Mouse (Mus musculus) embryonic facial prominence, embryonic 11.5 days (tissue): ENCODE data around the gene Olfr1042. TPM values are rescaled to one million over a fixed set of nuclear protein-coding genes. Genes with fewer than 3 reads are reported as not detected.

Experiments
- ATAC-seq: fragments of 200-750 bp; cut with Nextera tagmentation; replicated peaks from 2 replicates; pipeline ENCODE4 v1.8.0; 2017; ENCODE audit warnings: low read depth; ENCODE audit not compliant: insufficient number of reproducible peaks, low FRiP score, low TSS enrichment
- DNase-seq: peaks from one replicate; pipeline ENCODE4 v3.0.0-alpha.2; 2015; ENCODE audit warnings: low spot score
- H3K27ac ChIP-seq: fragments of 300-500 bp; sonication (generic); replicated peaks from 2 replicates; pipeline ENCODE4 v1.5.1; 2014; ENCODE audit warnings: mild to moderate bottlenecking, low read depth, low read length, control low read depth
- H3K27me3 ChIP-seq: fragments of 300-500 bp; sonication (generic); 2 replicates; pipeline ENCODE4 v1.6.1; 2014; ENCODE audit warnings: mild to moderate bottlenecking, low read length, moderate library complexity, mixed read lengths; ENCODE audit not compliant: control insufficient read depth, insufficient read depth
- H3K36me3 ChIP-seq: fragments of 300-500 bp; sonication (generic); replicated peaks from 2 replicates; pipeline ENCODE4 v1.6.1; 2014; ENCODE audit warnings: low read depth, mild to moderate bottlenecking, low read length, moderate library complexity, mixed read lengths; ENCODE audit not compliant: control insufficient read depth, insufficient read depth
- H3K4me1 ChIP-seq: fragments of 300-500 bp; sonication (generic); 2 replicates; pipeline ENCODE4 v1.6.1; 2014; ENCODE audit warnings: low read length, mixed read lengths; ENCODE audit not compliant: control insufficient read depth, insufficient read depth
- H3K4me2 ChIP-seq: fragments of 300-500 bp; sonication (generic); 2 replicates; pipeline ENCODE4 v1.6.1; 2014; ENCODE audit warnings: low read depth, mild to moderate bottlenecking, control low read depth, low read length, moderate library complexity
- H3K4me3 ChIP-seq: fragments of 300-500 bp; sonication (generic); 2 replicates; pipeline ENCODE4 v1.5.1; 2014; ENCODE audit warnings: low read depth, low read length, control low read depth
- H3K9ac ChIP-seq: fragments of 300-500 bp; sonication (generic); replicated peaks from 2 replicates; pipeline ENCODE4 v1.6.1; 2014; ENCODE audit warnings: mild to moderate bottlenecking, control low read depth, low read length
- H3K9me3 ChIP-seq: fragments of 300-500 bp; sonication (generic); replicated peaks from 2 replicates; pipeline ENCODE4 v1.6.1; 2016; ENCODE audit warnings: mild to moderate bottlenecking, low read length, inconsistent platforms, mixed read lengths; ENCODE audit not compliant: control insufficient read depth
- WGBS: fragments of 180-500 bp; shearing (Covaris S2); extraction: QIAGEN DNeasy Blood & Tissue Kit; methylation state at CpG from one replicate; pipeline ENCODE4 v1.1.7; 2014; 5-methylcytosine and 5-hydroxymethylcytosine counted together
- polyA plus RNA-seq: library from polyadenylated mRNA; unstranded; fragments of >200 nt; fragmentation: Nextera tagmentation; extraction: Ambion mirVana; gene quantifications from 2 replicates; pipeline ENCODE4 v1.2.1, GENCODE M21; 2014

The Olfr1042 gene
- polyA plus RNA-seq, 1 experiment from 2014 or later, result not detected

GRCm38 (mm10) chr2:86146632-86147031, 15.0 kb downstream of the Olfr1042 start, which contains the start of gene Olfr1040:
Gene Olfr1040, minus strand, starts transcription at chr2:86146732.
- DNase-seq (no peak), ATAC-seq (no peak)
- Histone ChIP-seq H3K9me3 (no peaks in the 10 kb centered on the region), H3K4me3 (no peak within 1 kb of the TSS), H3K9ac (no peak within 1 kb of the TSS), H3K4me2 (no peak within 1 kb of the TSS), H3K36me3 (no peaks in the 10 kb centered on the region), H3K4me1 (no peaks in the 10 kb centered on the region), H3K27ac (no peak within 1 kb of the TSS), H3K27me3 (no peaks in the 10 kb centered on the region)
- 86% methylated on average over 1 of the region's 1 CpGs for WGBS

DNA sequence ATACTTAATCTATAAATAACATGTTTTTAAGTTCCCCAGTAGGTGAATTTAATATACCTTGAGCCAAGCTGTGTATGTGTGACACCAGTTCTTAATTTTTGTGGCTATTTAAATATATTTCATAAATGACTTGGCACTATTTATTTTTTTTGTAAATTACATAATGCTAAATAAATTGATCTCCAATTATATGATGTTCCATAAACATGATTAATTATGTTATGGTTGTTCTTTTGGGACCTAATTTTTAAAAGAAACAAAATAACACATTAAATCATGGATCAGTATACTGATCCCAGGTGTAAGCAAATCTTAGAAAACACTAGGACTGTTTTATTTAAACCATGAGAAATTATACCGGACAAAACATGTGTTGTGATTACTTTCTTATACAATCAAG, 25.8 kb downstream of the Olfr1042 start, which contains the start of gene Olfr1039:
Gene Olfr1039 (minus strand): TSS at position 101 of the 400 bp plus-strand sequence.
- no peak for ATAC-seq
- Histone ChIP-seq H3K9ac (no peak within 1 kb of the TSS), H3K27ac (no peak within 1 kb of the TSS), H3K36me3 (no peaks in the 10 kb centered on the region), H3K4me3 (no peak within 1 kb of the TSS), H3K27me3 (no peaks in the 10 kb centered on the region), H3K4me1 (no peaks in the 10 kb centered on the region), H3K4me2 (no peak within 1 kb of the TSS), H3K9me3 (no peaks in the 10 kb centered on the region)
- WGBS, result 95% methylated on average over 1 of the region's 1 CpGs
- DNase-seq, result no peak

Other genes with a start within 250 kb of the Olfr1042 start
- gene Olfr1025-ps1, start 246.6 kb downstream of the Olfr1042 start, polyA plus RNA-seq, result not detected in 2 replicates
- 0.18 and 0.22 TPM in 2 replicates for gene Olfr1026, start 240.3 kb downstream of the Olfr1042 start, polyA plus RNA-seq
- gene Olfr1028, start 211.4 kb downstream of the Olfr1042 start, polyA plus RNA-seq, result not detected in 2 replicates
- gene Olfr1029, start 187.9 kb downstream of the Olfr1042 start, polyA plus RNA-seq, result not detected in 2 replicates
- not detected in 2 replicates for gene Olfr1030, start 182.6 kb downstream of the Olfr1042 start, polyA plus RNA-seq
- gene Olfr1031, start 171.5 kb downstream of the Olfr1042 start, polyA plus RNA-seq, result not detected in 2 replicates
- gene Olfr1032, start 156.3 kb downstream of the Olfr1042 start, polyA plus RNA-seq, result not detected in 2 replicates
- gene Olfr1033, start 141.2 kb downstream of the Olfr1042 start, polyA plus RNA-seq, result 0.06 TPM in 1 of 2 replicates, not detected in the other
- gene Olfr1034, start 116.0 kb downstream of the Olfr1042 start, polyA plus RNA-seq, result 0.10 TPM in 1 of 2 replicates, not detected in the other
- not detected in 2 replicates for gene Olfr1036, start 87.8 kb downstream of the Olfr1042 start, polyA plus RNA-seq
- gene Olfr1037, start 74.5 kb downstream of the Olfr1042 start, polyA plus RNA-seq, result not detected in 2 replicates
- gene Olfr1039, start 25.9 kb downstream of the Olfr1042 start, polyA plus RNA-seq, result not detected in 2 replicates
- gene Olfr1040, start 15.1 kb downstream of the Olfr1042 start, polyA plus RNA-seq, result not detected in 2 replicates
- not detected in 2 replicates for gene Olfr1043, start 5.7 kb upstream of the Olfr1042 start, polyA plus RNA-seq
- not detected in 2 replicates for gene Olfr1044, start 16.0 kb upstream of the Olfr1042 start, polyA plus RNA-seq
- not detected in 2 replicates for gene Olfr52, start 23.8 kb upstream of the Olfr1042 start, polyA plus RNA-seq
- not detected in 2 replicates for gene Olfr1045, start 41.2 kb upstream of the Olfr1042 start, polyA plus RNA-seq
- gene Olfr1046, start 57.5 kb upstream of the Olfr1042 start, polyA plus RNA-seq, result not detected in 2 replicates
- gene Olfr1047, start 69.6 kb upstream of the Olfr1042 start, polyA plus RNA-seq, result not detected in 2 replicates
- gene Olfr1048, start 78.5 kb upstream of the Olfr1042 start, polyA plus RNA-seq, result not detected in 2 replicates
- gene Olfr1049, start 96.5 kb upstream of the Olfr1042 start, polyA plus RNA-seq, result not detected in 2 replicates
- not detected in 2 replicates for gene Olfr1051, start 117.2 kb upstream of the Olfr1042 start, polyA plus RNA-seq
- gene Olfr1052, start 130.6 kb upstream of the Olfr1042 start, polyA plus RNA-seq, result not detected in 2 replicates
- gene Olfr1053, start 153.4 kb upstream of the Olfr1042 start, polyA plus RNA-seq, result not detected in 2 replicates
- not detected in 2 replicates for gene Olfr1054, start 173.6 kb upstream of the Olfr1042 start, polyA plus RNA-seq
- gene Olfr1055, start 188.4 kb upstream of the Olfr1042 start, polyA plus RNA-seq, result not detected in 2 replicates
- gene Olfr1056, start 200.6 kb upstream of the Olfr1042 start, polyA plus RNA-seq, result not detected in 2 replicates
- not detected in 2 replicates for gene Olfr1057, start 216.6 kb upstream of the Olfr1042 start, polyA plus RNA-seq
- gene Olfr1058, start 226.7 kb upstream of the Olfr1042 start, polyA plus RNA-seq, result 0.15 TPM in 1 of 2 replicates, not detected in the other